ENCODE assay signal across 36 mouse cellular contexts in genomic region chr13:113212401-113212800, GRCm38 (mm10). TPM values are rescaled to one million over a fixed set of nuclear protein-coding genes. Genes with fewer than 3 reads are reported as not detected.
DNase-seq lines count a peak whose midpoint lies in the region; ATAC-seq and TF ChIP-seq lines count a peak whose summit lies in the region.
"Had no signal": no experiment of that assay in that cellular context is flagged by ENCODE, and none has a peak within 500 bp of the region (broad histone marks: within the 10 kb centered on the region; RNA-seq: fewer than 3 reads in every experiment).

No protein-coding gene starts in this region.

- TF ChIP-seq CTCF in G1E (IDR thresholded peaks at IDR 0.05; ENCODE audit: low read depth, low read length), result no peak

- DNase-seq in G1E (ENCODE audit: low spot score) (no peak), MEL-GATA-1-ER (ENCODE audit: extremely low read depth, low read depth) (peak; percentile 2)
- DNase-seq in liver, embryonic 13.5 days, result no peak
- no peak for DNase-seq in cerebellum, adult 11-12 months
- no peak for DNase-seq in testis, postnatal 14 days (ENCODE audit: low spot score)
- no peak for DNase-seq in neural tube, embryonic 10.5 days (ENCODE audit: extremely low spot score, low spot score)
- DNase-seq: adrenal gland, postnatal 10 days; cerebellum, adult 11 months; cerebellum, postnatal 10 days; gastrocnemius, postnatal 10 days; heart, postnatal 4 days; kidney, postnatal 25 days; lung, adult 2 months; lung, postnatal 10 days; right cerebral cortex, adult 18-20 months; spleen, adult 18-20 months; thymus, adult 2 months; thymus, postnatal 36 days had no signal

- H3K4me2 ChIP-seq in liver, embryonic 13.5 days, result no peak overlapping the region
- H3K4me2 ChIP-seq: forebrain, embryonic 13.5 days; heart, embryonic 15.5 days; hindbrain, embryonic 13.5 days; limb, embryonic 13.5 days; midbrain, embryonic 15.5 days had no signal

- peaks cover 5% of the 10 kb centered on the region; the same call in 1 of the 2 replicates for H3K27me3 ChIP-seq in G1E (ENCODE audit: insufficient read depth, low read length)
- peaks cover 11% of the 10 kb centered on the region for H3K27me3 ChIP-seq in liver, embryonic 13.5 days

- H3K27ac ChIP-seq in liver, embryonic 13.5 days, result no peak overlapping the region
- H3K27ac ChIP-seq: forebrain, embryonic 13.5 days; heart, embryonic 10.5 days; heart, embryonic 15.5 days; hindbrain, embryonic 13.5 days; left cerebral cortex, adult 2 months; limb, embryonic 13.5 days; macrophage; midbrain, embryonic 10.5 days; midbrain, embryonic 15.5 days; stomach, postnatal 0 days had no signal

- 15% methylated on average over 3 of the region's 3 CpGs for WGBS in liver, embryonic 13.5 days (ENCODE audit: insufficient replicate concordance)

- H3K36me3 ChIP-seq in G1E (replicated peaks), result no peaks in the 10 kb centered on the region
- no peaks in the 10 kb centered on the region for H3K36me3 ChIP-seq in liver, embryonic 13.5 days
- H3K36me3 ChIP-seq: heart, embryonic 10.5 days; heart, embryonic 15.5 days; hindbrain, embryonic 13.5 days; limb, embryonic 13.5 days; midbrain, embryonic 10.5 days; midbrain, embryonic 15.5 days had no signal

- no peaks in the 10 kb centered on the region for H3K9me3 ChIP-seq in G1E (replicated peaks)
- H3K9me3 ChIP-seq in liver, embryonic 13.5 days (replicated peaks), result no peaks in the 10 kb centered on the region
- H3K9me3 ChIP-seq: forebrain, embryonic 13.5 days; heart, embryonic 10.5 days; heart, embryonic 15.5 days; hindbrain, embryonic 13.5 days; limb, embryonic 13.5 days; midbrain, embryonic 10.5 days; midbrain, embryonic 15.5 days had no signal

- H3K4me3 ChIP-seq in G1E (ENCODE audit: low read depth, low read length), result no peak overlapping the region
- H3K4me3 ChIP-seq in liver, embryonic 13.5 days (replicated peaks), result no peak overlapping the region
- H3K4me3 ChIP-seq: forebrain, embryonic 13.5 days; heart, embryonic 10.5 days; heart, embryonic 15.5 days; hindbrain, embryonic 13.5 days; left cerebral cortex, adult 2 months; limb, embryonic 13.5 days; midbrain, embryonic 10.5 days; midbrain, embryonic 15.5 days had no signal

- H3K4me1 ChIP-seq in G1E (ENCODE audit: insufficient read depth, low read depth, low read length), result no peaks in the 10 kb centered on the region; the same call in 1 of the 2 replicates
- peaks cover 10% of the 10 kb centered on the region; the same call in 1 of the 2 replicates for H3K4me1 ChIP-seq in liver, embryonic 13.5 days (replicated peaks)
- H3K4me1 ChIP-seq: forebrain, embryonic 13.5 days had no signal

- no peak overlapping the region for H3K9ac ChIP-seq in liver, embryonic 13.5 days
- H3K9ac ChIP-seq: forebrain, embryonic 13.5 days; heart, embryonic 15.5 days; hindbrain, embryonic 13.5 days; limb, embryonic 13.5 days; midbrain, embryonic 15.5 days had no signal

- 0 out of 2 replicates have a peak, but pooled peaks have one; percentile 45 for ATAC-seq in G1E (ENCODE audit: extremely low read depth, insufficient number of reproducible peaks, low FRiP score, poor library complexity, severe bottlenecking)
- peak; percentile 82 for ATAC-seq in liver, embryonic 13.5 days (ENCODE audit: low read depth)
- peak; percentile 81 for ATAC-seq in megakaryocyte progenitor cell, adult 5-6 weeks (replicated peaks; ENCODE audit: poor library complexity)
- ATAC-seq: CD4-positive, CD25-positive, alpha-beta regulatory T cell, adult 4 months; forebrain, embryonic 13.5 days; intestine, postnatal 0 days; midbrain, embryonic 15.5 days had no signal

RNA-seq across cellular contexts. Expression of gene Esm1, which starts 2.9 kb away (rescaled TPM):
- total RNA-seq in G1E (2014; fragmentation: Nextera tagmentation) (not detected in 2 replicates), G1E (2017) (not detected in 2 replicates)
- not detected in 2 replicates for polyA plus RNA-seq in G1E (2012)
- polyA plus RNA-seq in liver, embryonic 13.5 days (2015; fragmentation: Nextera tagmentation; extraction: Ambion mirVana), result 0.65 and 0.75 TPM in 2 replicates
- 0.27 TPM in 1 of 2 replicates, not detected in the other for total RNA-seq in megakaryocyte progenitor cell, adult 5-6 weeks (2015)
- total RNA-seq in megakaryocyte progenitor cell, adult 5-6 weeks (2017), result not detected in 2 replicates
- total RNA-seq: layer of hippocampus, adult 18-20 months had no signal
- polyA plus RNA-seq: CD4-positive, CD25-positive, alpha-beta regulatory T cell, adult 4 months; macrophage had no signal

RNA-seq across cellular contexts. Expression of gene Gzmk, which starts 13.3 kb away (rescaled TPM):
- not detected in 2 replicates for total RNA-seq in G1E (2014; fragmentation: Nextera tagmentation)
- total RNA-seq in G1E (2017), result not detected in 2 replicates
- not detected in 2 replicates for polyA plus RNA-seq in G1E (2012)
- not detected in 2 replicates for polyA plus RNA-seq in liver, embryonic 13.5 days (2015; fragmentation: Nextera tagmentation; extraction: Ambion mirVana)
- not detected in 2 replicates for total RNA-seq in megakaryocyte progenitor cell, adult 5-6 weeks (2015)
- total RNA-seq in megakaryocyte progenitor cell, adult 5-6 weeks (2017), result not detected in 2 replicates
- total RNA-seq: adrenal gland, postnatal 10 days; gastrocnemius, postnatal 10 days; heart, postnatal 4 days had no signal
- polyA plus RNA-seq: embryonic facial prominence, embryonic 11.5 days; forebrain, embryonic 13.5 days; gonadal fat pad, adult 2 months; heart, embryonic 10.5 days; heart, embryonic 15.5 days; hindbrain, embryonic 13.5 days; intestine, postnatal 0 days; kidney, embryonic 14.5 days; limb, embryonic 13.5 days; macrophage; midbrain, embryonic 10.5 days; midbrain, embryonic 15.5 days; neural tube, embryonic 11.5 days; stomach, postnatal 0 days had no signal
